Mouse (Mus musculus) ES-E14 (cell line): ENCODE measurements at regions not wholly inside any gene's neighbourhood (a gene's known extent, or its start where the extent isn't known, plus 50 kb on each side); places are given as distances from the start of the nearest gene placed in this dataset.

Source experiments
- DNase-seq: peaks from one replicate; pipeline ENCODE4 v3.0.0-alpha.2; 2013; ENCODE audit warnings: low read depth, low spot score
- H3K27ac ChIP-seq: 2 replicates; pipeline ENCODE4 v1.5.1; 2012; ENCODE audit warnings: low read depth, mild to moderate bottlenecking, low read length, moderate library complexity, mixed read lengths; ENCODE audit not compliant: poor library complexity, insufficient read depth, severe bottlenecking
- H3K36me3 ChIP-seq: 2 replicates; pipeline ENCODE4 v1.6.1; 2012; ENCODE audit warnings: mild to moderate bottlenecking, low read length, moderate library complexity, mixed read lengths; ENCODE audit not compliant: control insufficient read depth, poor library complexity, insufficient read depth, severe bottlenecking
- H3K4me1 ChIP-seq, 2 experiments: fragments of 150-350 bp in 1 of 2; sonication (generic) in 1 of 2; 2 replicates each; pipeline ENCODE4 v1.6.1; 2012; ENCODE audit warnings: low read length in 2 of 2, mild to moderate bottlenecking in 1 of 2, mixed read lengths in 1 of 2; ENCODE audit not compliant: control insufficient read depth in 2 of 2, insufficient read depth in 2 of 2, poor library complexity in 1 of 2
- H3K4me3 ChIP-seq, 2 experiments: fragments of 150-350 bp in 1 of 2; sonication (generic) in 1 of 2; 2 replicates each; pipeline ENCODE4 v1.5.1; 2012; ENCODE audit warnings: low read length in 2 of 2, low read depth in 1 of 2, mild to moderate bottlenecking in 1 of 2, mixed read lengths in 1 of 2; ENCODE audit not compliant: insufficient read depth in 1 of 2, poor library complexity in 1 of 2, severe bottlenecking in 1 of 2
- H3K9ac ChIP-seq: 2 replicates; pipeline ENCODE4 v1.6.1; 2012; ENCODE audit warnings: low read depth, mild to moderate bottlenecking, low read length, mixed read lengths; ENCODE audit not compliant: poor library complexity, insufficient read depth, severe bottlenecking
- H3K9me3 ChIP-seq: fragments of 150-350 bp; sonication (generic); 2 replicates; pipeline ENCODE4 v1.6.1; 2012; ENCODE audit warnings: low read depth, mild to moderate bottlenecking, low read length; ENCODE audit not compliant: control insufficient read depth, insufficient read depth
- CHD2 ChIP-seq: IDR thresholded peaks from 2 replicates; pipeline ENCODE4 v1.6.1; 2014; ENCODE audit warnings: mild to moderate bottlenecking, low read depth, low read length, inconsistent platforms
- HCFC1 ChIP-seq: IDR thresholded peaks from 2 replicates; pipeline ENCODE4 v1.6.1; 2012; ENCODE audit warnings: low read length, inconsistent platforms, borderline replicate concordance; ENCODE audit not compliant: insufficient read depth
- MAFK ChIP-seq: IDR thresholded peaks from 2 replicates; pipeline ENCODE4 v1.6.1; 2014; ENCODE audit warnings: mild to moderate bottlenecking, low read depth, low read length, inconsistent platforms; ENCODE audit not compliant: insufficient read depth
- ZC3H11A ChIP-seq: IDR thresholded peaks from 2 replicates; pipeline ENCODE4 v1.6.1; 2012; ENCODE audit warnings: low read depth, mild to moderate bottlenecking, inconsistent platforms, low read length, borderline replicate concordance
- ZNF384 ChIP-seq: IDR thresholded peaks from 2 replicates; pipeline ENCODE4 v1.6.1; 2012; ENCODE audit warnings: low read depth, low read length, inconsistent platforms
- in situ Hi-C, 2 experiments: fragments of 600-800 bp; cut with MboI; formaldehyde crosslinking; loops; one replicate each; pipeline ENCODE4 v1.15.1; 2025; ENCODE audit warnings: low sequenced_read_pairs in 2 of 2, inconsistent platforms in 1 of 2; ENCODE audit not compliant: unreplicated experiment in 2 of 2

DNA sequence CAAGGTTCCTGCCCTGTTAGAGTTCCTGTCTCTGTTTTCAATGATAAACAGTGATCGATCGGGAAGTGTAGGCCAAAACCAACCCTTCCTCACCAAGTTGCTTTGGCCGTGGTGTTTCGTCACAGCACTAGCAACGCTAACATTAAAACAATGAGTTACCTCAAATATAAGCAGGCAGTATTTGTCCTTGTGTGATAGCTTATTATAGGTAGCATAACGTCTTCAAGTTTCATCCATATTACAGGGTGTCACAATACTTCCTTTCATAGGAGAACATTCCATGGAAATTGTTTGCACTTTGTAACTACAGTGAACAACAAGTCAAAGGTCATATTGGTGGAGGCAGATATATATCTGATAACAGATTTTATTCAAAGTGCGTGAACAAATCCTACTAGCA, 162.3 kb downstream of the Spry2 start:
- Histone ChIP-seq H3K27ac (no peak overlapping the region), H3K9ac (no peak overlapping the region), H3K36me3 (no peaks in the 10 kb centered on the region), H3K4me3 (no peak overlapping the region), H3K9me3 (no peaks in the 10 kb centered on the region), H3K4me1 (peaks cover 7 to 8% of the 10 kb centered on the region in 2 experiments; a peak in 3 of 4 replicates)
- no peak for DNase-seq
- in situ Hi-C loops: no loop called here
- TF ChIP-seq HCFC1 (no peak), MAFK (no peak), ZC3H11A (no peak), ZNF384 (no peak), CHD2 (no peak)

DNA sequence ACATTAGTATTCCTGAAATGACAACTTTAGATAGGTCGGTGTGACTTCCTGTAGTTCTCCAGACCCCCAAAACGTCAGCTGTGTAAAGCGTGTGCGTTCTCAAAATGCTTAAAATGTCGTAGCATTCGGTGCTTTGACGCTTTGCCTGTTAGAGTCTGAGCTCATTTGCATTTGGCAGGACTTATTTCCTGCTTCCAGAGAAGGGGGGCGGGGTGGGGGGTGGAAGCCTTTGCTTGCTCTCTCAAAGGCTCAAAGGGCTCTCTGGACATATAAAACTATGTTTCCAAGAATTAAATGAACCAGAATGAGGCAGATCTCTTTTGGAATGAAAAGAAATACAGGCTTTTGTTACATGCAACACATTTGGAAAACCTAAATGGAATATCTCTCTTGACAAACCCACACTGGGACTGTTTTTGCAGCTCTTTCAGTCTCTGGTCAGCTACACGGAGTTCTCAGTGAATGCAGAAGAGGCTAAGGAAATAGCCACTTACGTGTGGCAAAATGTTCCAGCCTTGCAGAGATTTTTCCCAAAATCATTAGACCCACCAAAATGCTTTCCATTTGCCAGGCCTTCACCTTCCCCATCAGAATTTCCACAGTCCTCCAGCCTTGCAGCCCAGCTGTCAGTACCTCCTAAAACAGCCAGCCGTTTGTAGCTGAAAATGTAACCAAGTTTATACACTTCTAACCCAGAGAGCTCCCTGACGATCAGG, 163.4 kb downstream of the Spry2 start:
- in situ Hi-C loops: no loop called here
- Histone ChIP-seq H3K9ac (no peak overlapping the region), H3K36me3 (no peaks in the 10 kb centered on the region), H3K9me3 (no peaks in the 10 kb centered on the region), H3K4me1 (peaks cover 7 to 8% of the 10 kb centered on the region in 2 experiments; a peak in 3 of 4 replicates), H3K27ac (no peak overlapping the region), H3K4me3 (peak overlapping the region in 1 of 2 experiments; percentile 14; a peak in 1 of 4 replicates)
- no peak for TF ChIP-seq ZNF384
- TF ChIP-seq MAFK: no peak
- no peak for DNase-seq

DNA sequence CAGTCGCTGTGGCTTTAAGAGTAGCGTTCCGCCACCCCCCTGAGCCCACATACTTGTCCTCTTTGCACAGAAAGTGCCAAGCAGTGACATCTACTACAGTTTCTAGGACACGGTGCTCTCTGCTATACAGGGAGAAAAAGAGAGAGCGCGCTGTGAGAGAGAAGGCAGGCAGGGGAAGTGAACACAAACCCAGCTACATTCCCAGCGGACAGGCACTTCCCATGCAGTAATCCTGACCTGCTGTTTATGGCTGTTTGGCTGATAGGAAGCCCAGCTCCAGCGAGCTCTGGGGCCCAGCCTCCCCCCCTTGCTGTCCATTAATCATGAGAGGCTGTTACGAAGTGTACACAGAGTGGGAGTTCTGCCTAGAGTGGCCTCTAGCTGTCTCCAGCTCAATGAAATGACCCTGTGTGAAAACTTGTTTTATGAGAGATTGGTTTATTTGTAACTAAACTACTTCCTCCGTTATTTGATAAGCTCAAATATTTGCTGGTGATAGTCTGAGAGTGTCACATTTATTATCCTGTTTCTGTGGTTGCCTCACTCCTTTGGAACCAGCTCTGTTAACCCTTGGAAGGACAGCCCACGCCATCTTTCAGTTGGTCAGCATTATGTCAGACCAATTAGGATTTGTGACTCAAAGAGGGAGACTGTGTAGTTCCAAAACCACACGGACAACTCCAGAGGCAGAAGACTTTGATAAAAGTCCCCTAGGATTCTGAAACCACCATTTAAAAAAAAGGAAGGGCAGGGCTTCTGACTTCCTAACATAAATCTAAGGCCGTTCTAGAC, 164.2 kb downstream of the Spry2 start:
- H3K27ac ChIP-seq: no peak overlapping the region
- TF ChIP-seq MAFK: no peak
- TF ChIP-seq CHD2: no peak
- no peak for TF ChIP-seq ZC3H11A
- TF ChIP-seq ZNF384: no peak
- no peak for TF ChIP-seq HCFC1
- no peaks in the 10 kb centered on the region for H3K36me3 ChIP-seq
- H3K9ac ChIP-seq: peak overlapping the region; percentile 66
- in situ Hi-C loops: no loop called here
- peaks cover 7 to 8% of the 10 kb centered on the region in 2 experiments; a peak in 3 of 4 replicates for H3K4me1 ChIP-seq
- no peaks in the 10 kb centered on the region for H3K9me3 ChIP-seq
- peak overlapping the region; percentile 53 to 57 for H3K4me3 ChIP-seq
- no peak for DNase-seq

DNA sequence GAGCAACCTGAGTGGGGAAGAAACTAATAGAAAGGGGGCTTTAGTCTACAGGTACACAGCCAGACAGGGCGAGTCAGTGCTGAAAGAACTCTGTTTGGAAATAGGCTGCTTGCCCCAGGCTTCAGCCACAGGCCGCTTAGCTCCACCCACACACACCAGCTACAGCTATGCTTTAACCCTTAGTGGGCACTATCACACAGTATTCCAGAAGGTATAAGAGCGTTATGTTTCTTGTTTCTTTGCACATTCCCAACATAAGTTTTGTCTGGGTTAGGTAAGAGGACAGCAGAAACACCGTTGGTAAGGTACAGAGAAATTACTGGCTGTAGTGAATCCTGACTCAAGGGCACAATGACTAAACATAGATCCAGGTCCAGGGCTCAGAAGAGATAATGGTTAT, 165.8 kb downstream of the Spry2 start:
- Histone ChIP-seq H3K9ac (no peak overlapping the region), H3K4me3 (no peak overlapping the region), H3K36me3 (no peaks in the 10 kb centered on the region), H3K27ac (no peak overlapping the region), H3K9me3 (no peaks in the 10 kb centered on the region), H3K4me1 (peaks cover 7 to 8% of the 10 kb centered on the region in 2 experiments; a peak in 3 of 4 replicates)
- TF ChIP-seq ZNF384 (no peak), HCFC1 (no peak), MAFK (no peak), CHD2 (no peak), ZC3H11A (no peak)
- in situ Hi-C loops: no loop called here
- DNase-seq: peak; percentile 13
